Mouse (Mus musculus): ENCODE measurements around the gene Cacna1i.

The Cacna1i gene

GRCm38 (mm10) chr15:80413988-80414721, 127.1 kb downstream of the Cacna1i start:
- no peak for DNase-seq

DNA sequence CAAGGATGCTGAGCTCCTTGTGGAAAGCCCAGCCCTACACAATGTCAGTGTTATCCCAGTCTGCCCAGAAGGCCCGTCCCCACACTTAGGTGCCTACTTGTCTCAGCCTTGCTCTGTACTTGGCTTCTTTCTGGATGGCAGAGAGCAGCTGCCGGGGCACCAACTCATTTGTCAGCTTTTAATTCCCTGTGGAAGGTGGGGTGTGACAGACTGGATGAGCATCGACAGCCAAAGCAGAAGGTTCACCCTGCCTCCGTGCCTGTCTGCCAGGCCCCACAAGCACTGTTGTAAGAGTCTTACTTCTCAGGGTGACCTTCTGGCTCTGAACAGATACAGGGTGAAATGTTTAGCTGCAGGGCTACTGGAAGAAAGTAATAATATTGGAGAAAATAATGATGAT, 128.1 kb downstream of the Cacna1i start:
- no peak for DNase-seq

- no peak for DNase-seq
These were observed 130.0 kb downstream of the Cacna1i start for GRCm38 (mm10) chr15:80417066-80417465.

GRCm38 (mm10) chr15:80418146-80418545, 131.1 kb downstream of the Cacna1i start:
- no peak for DNase-seq

GRCm38 (mm10) chr15:80430324-80430723, 143.3 kb downstream of the Cacna1i start:
- no peak for DNase-seq

DNA sequence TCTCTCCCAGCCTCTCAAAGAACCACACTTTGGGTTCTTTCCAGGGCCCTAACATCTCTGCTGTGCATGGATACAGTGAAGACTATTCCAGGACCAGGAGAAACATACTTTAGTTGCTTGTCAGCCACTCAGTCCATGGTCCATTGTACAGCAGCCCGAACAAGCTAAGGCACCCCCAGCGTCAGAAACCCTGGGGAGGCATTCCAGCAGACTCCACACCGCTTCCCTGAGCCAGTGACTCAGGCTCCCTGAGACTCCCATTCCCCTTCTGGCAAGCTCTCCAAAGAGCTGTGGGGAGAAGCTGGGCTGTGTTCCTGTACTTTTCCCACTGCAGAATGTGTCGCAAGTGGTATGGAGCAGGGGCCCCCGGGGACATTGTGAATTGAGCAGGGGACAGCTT, 149.9 kb downstream of the Cacna1i start:
- DNase-seq, result no peak

GRCm38 (mm10) chr15:80437996-80438395, 151.0 kb downstream of the Cacna1i start:
- DNase-seq, result no peak

- no peak for DNase-seq
These were observed 151.4 kb downstream of the Cacna1i start for GRCm38 (mm10) chr15:80438423-80438822.

- DNase-seq, result no peak
These were observed 153.2 kb downstream of the Cacna1i start for GRCm38 (mm10) chr15:80440195-80440594.

DNA sequence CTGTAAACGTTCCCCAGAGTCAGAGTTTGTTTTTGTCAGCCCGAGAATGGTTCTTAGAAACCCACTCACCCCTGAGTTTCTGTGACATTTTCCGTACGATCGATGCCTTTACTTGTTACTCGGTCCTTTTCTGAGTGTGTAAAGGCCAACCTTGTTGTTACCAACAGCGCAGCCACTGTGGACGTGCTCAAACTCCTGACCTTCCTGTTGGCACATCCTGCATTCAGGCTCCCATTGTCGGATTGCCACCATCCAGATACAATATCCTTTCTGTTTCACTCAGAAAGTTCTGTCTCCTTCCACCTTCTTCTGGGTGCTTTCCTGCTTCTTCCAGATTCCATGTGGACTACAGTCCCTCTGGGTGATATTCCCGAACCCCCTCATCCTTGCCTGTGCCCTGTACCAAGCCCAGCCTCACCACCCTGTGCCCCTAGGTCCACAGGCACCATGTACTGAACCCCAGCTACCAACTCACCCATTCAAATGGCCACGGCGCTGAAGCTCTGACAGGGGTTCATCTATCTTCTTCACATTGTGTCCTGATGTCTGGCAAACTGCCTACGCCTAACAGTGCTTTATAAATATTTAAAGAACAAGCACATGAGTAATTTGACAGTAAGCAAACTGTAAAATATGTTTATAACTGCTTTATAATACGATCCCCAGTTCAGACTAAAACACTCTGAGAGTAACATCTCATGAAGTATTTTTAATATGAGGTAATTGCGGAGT, 159.1 kb downstream of the Cacna1i start:
- no peak for DNase-seq

All from cerebellum, adult 11 months (tissue).